8 mouse cellular contexts compared by ENCODE assay signal in the genomic region with DNA sequence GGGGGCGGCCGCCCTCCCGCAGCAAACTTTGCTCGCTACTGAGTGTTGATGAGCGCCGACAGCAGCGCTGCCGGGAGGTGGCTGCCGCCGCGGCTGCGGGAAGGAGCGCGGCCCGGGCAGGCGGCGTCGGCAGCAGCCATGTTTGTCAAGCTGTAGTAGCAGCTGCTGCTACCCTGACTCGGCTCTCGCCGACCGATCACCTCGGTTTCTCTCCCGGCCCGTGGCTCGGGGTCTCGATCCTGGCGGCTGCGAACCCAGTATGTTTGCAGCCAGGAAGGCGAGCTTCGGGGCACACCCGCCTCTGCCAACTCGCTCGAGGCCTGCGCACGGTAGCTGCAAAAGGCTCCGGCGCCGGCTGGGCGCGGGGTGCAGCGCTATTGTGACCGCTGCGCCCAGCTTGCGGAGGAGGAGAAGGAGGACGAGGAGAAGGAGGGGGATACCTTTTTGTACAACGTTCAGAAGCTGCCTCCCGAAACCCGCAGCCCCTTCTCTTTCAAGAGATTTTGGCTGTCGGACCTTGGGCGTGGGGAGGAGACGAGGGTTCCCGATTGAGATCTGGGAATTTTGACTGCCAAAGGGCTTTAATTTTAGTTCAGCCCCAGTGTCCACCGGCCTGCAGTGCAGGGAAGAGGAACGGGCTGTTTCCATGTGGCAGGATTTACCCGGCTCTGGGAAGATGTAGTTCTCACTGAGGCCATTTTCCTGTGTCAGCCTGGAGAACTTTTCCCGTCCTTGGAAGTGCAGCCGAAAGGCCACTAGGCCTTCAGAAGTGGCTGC. TPM values are rescaled to one million over a fixed set of nuclear protein-coding genes. Genes with fewer than 3 reads are reported as not detected.
A peak's percentile ranks its signal among the peaks of the same experiment; 100 is the strongest.
DNase-seq lines count a peak whose midpoint lies in the region; ATAC-seq and TF ChIP-seq lines count a peak whose summit lies in the region.

No protein-coding gene starts in this region.

- no peak for TF ChIP-seq CTCF in heart, adult 2 months (IDR thresholded peaks at IDR 0.05)

- H3K4me3 ChIP-seq in embryonic facial prominence, embryonic 12.5 days, result peak overlapping the region; percentile 81
- peak overlapping the region; percentile 92 for H3K4me3 ChIP-seq in heart, adult 2 months
- H3K4me3 ChIP-seq in neural tube, embryonic 12.5 days, result peak overlapping the region; percentile 84

- H3K9ac ChIP-seq in embryonic facial prominence, embryonic 12.5 days, result peak overlapping the region; percentile 97
- peak overlapping the region; percentile 96 for H3K9ac ChIP-seq in heart, adult 2 months (ENCODE audit: low read depth, low read length)
- peak overlapping the region; percentile 95 for H3K9ac ChIP-seq in neural tube, embryonic 12.5 days

- DNase-seq in 416B (ENCODE audit: low read depth) (peak; percentile 78), liver (peak; percentile 70)
- peak; percentile 75 for DNase-seq in adrenal gland, postnatal 14 days
- peak; percentile 86 to 88 for DNase-seq in heart, adult 2 months
- peak; percentile 56 for DNase-seq in kidney, adult 8-10 months
- DNase-seq in testis, postnatal 14 days (ENCODE audit: low spot score), result peak; percentile 79

- intact Hi-C loops in heart, adult 2 months (cut with DNase I), result loop anchor here (5.0 kb wide), 1 partner anchor 110 kb away; a partner anchor contains a TSS

- TF ChIP-seq POLR2A in heart, adult 2 months (IDR thresholded peaks at IDR 0.05; ENCODE audit: insufficient read depth, low read depth, low read length), result 0 out of 2 replicates have a peak, but pooled peaks have one; percentile 17

- peak overlapping the region; percentile 92 for H3K4me2 ChIP-seq in embryonic facial prominence, embryonic 12.5 days (replicated peaks)
- H3K4me2 ChIP-seq in neural tube, embryonic 12.5 days (replicated peaks), result peak overlapping the region; percentile 85

- WGBS in embryonic facial prominence, embryonic 12.5 days, result under 1% methylated on average over 58 of the region's 58 CpGs
- under 1% methylated on average over 57 of the region's 58 CpGs for WGBS in heart, adult 2 months
- under 1% methylated on average over 58 of the region's 58 CpGs for WGBS in neural tube, embryonic 12.5 days

- no peaks in the 10 kb centered on the region for H3K9me3 ChIP-seq in embryonic facial prominence, embryonic 12.5 days
- H3K9me3 ChIP-seq in neural tube, embryonic 12.5 days, result no peaks in the 10 kb centered on the region

- H3K27me3 ChIP-seq in embryonic facial prominence, embryonic 12.5 days, result no peaks in the 10 kb centered on the region
- no peaks in the 10 kb centered on the region for H3K27me3 ChIP-seq in heart, adult 2 months (ENCODE audit: control insufficient read depth, insufficient read depth, low read length)
- no peaks in the 10 kb centered on the region for H3K27me3 ChIP-seq in neural tube, embryonic 12.5 days (replicated peaks)

- H3K79me2 ChIP-seq in heart, adult 2 months (replicated peaks; ENCODE audit: control insufficient read depth, insufficient read depth, low read length), result peaks cover 6% of the 10 kb centered on the region; the same call in 1 of the 2 replicates

- no peak for ATAC-seq in embryonic facial prominence, embryonic 12.5 days (ENCODE audit: insufficient number of reproducible peaks, insufficient read depth, low FRiP score, low TSS enrichment)
- ATAC-seq in neural tube, embryonic 12.5 days (ENCODE audit: low FRiP score, low read depth), result peak; percentile 6; the same call in 1 of the 2 replicates

- peaks cover 34% of the 10 kb centered on the region for H3K4me1 ChIP-seq in embryonic facial prominence, embryonic 12.5 days
- H3K4me1 ChIP-seq in heart, adult 2 months (ENCODE audit: control insufficient read depth, insufficient read depth, low read length), result peaks cover 22% of the 10 kb centered on the region
- peaks cover 52% of the 10 kb centered on the region for H3K4me1 ChIP-seq in neural tube, embryonic 12.5 days

- no peak for TF ChIP-seq EP300 in heart, adult 2 months (IDR thresholded peaks at IDR 0.05; ENCODE audit: insufficient read depth, low read depth, low read length)

- peak overlapping the region; percentile 98 for H3K27ac ChIP-seq in embryonic facial prominence, embryonic 12.5 days
- peak overlapping the region; percentile 94 for H3K27ac ChIP-seq in heart, adult 2 months
- H3K27ac ChIP-seq in neural tube, embryonic 12.5 days, result peak overlapping the region; percentile 98

- peaks cover 29% of the 10 kb centered on the region for H3K36me3 ChIP-seq in embryonic facial prominence, embryonic 12.5 days
- peaks cover 38% of the 10 kb centered on the region for H3K36me3 ChIP-seq in heart, adult 2 months (ENCODE audit: control insufficient read depth, insufficient read depth, low read length)
- peaks cover 26% of the 10 kb centered on the region for H3K36me3 ChIP-seq in neural tube, embryonic 12.5 days

RNA-seq across cellular contexts. Expression of a gene that starts 3.0 kb away (rescaled TPM):
- 120 and 132 TPM in 2 replicates for total RNA-seq in adrenal gland, postnatal 14 days (2021)
- 81.7 and 84.4 TPM in 2 replicates for polyA plus RNA-seq in embryonic facial prominence, embryonic 12.5 days (2016; fragmentation: Nextera tagmentation; extraction: Ambion mirVana)
- 10 to 100 TPM; 52.5 to 55.8 TPM for total RNA-seq in heart, adult 2 months (2021)
- polyA plus RNA-seq in heart, adult 2 months (2012; rRNA removed), result 11.0 and 18.4 TPM in 2 replicates
- polyA plus RNA-seq in neural tube, embryonic 12.5 days (2016; fragmentation: Nextera tagmentation; extraction: Ambion mirVana), result 68.6 and 81.6 TPM in 2 replicates
